Mouse (Mus musculus) hindbrain, embryonic 14.5 days (tissue): ENCODE results near the gene Ece1. TPM values are rescaled to one million over a fixed set of nuclear protein-coding genes. Genes with fewer than 3 reads are reported as not detected.

Source experiments
- ATAC-seq: fragments of 200-750 bp; cut with Nextera tagmentation; 2 replicates; pipeline ENCODE4 v1.8.0; 2017; ENCODE audit warnings: moderate number of reproducible peaks, mild to moderate bottlenecking, moderate TSS enrichment, moderate library complexity; ENCODE audit not compliant: low FRiP score
- DNase-seq: peaks from one replicate; pipeline ENCODE4 v3.0.0-alpha.2; 2015; ENCODE audit warnings: low spot score
- H3K27ac ChIP-seq: fragments of 300-500 bp; sonication (generic); 2 replicates; pipeline ENCODE4 v1.5.1; 2014; ENCODE audit warnings: mild to moderate bottlenecking, moderate library complexity
- H3K27me3 ChIP-seq: fragments of 300-500 bp; sonication (generic); 2 replicates; pipeline ENCODE4 v1.6.1; 2014; ENCODE audit warnings: mild to moderate bottlenecking, low read length, mixed read lengths; ENCODE audit not compliant: control insufficient read depth, insufficient read depth
- H3K36me3 ChIP-seq: fragments of 300-500 bp; sonication (generic); replicated peaks from 2 replicates; pipeline ENCODE4 v1.6.1; 2014; ENCODE audit not compliant: control insufficient read depth, insufficient read depth
- H3K4me1 ChIP-seq: fragments of 300-500 bp; sonication (generic); replicated peaks from 2 replicates; pipeline ENCODE4 v1.6.1; 2014; ENCODE audit warnings: antibody characterized with exemption, low read length, mixed read lengths; ENCODE audit not compliant: control insufficient read depth, insufficient read depth
- H3K4me2 ChIP-seq: fragments of 300-500 bp; sonication (generic); replicated peaks from 2 replicates; pipeline ENCODE4 v1.6.1; 2014; ENCODE audit warnings: mild to moderate bottlenecking, moderate library complexity
- H3K4me3 ChIP-seq: fragments of 300-500 bp; sonication (generic); replicated peaks from 2 replicates; pipeline ENCODE4 v1.5.1; 2014; ENCODE audit warnings: mild to moderate bottlenecking, low read length
- H3K9ac ChIP-seq: fragments of 300-500 bp; sonication (generic); 2 replicates; pipeline ENCODE4 v1.6.1; 2014
- H3K9me3 ChIP-seq: fragments of 300-500 bp; sonication (generic); 2 replicates; pipeline ENCODE4 v1.6.1; 2016; ENCODE audit warnings: low read length; ENCODE audit not compliant: control insufficient read depth
- WGBS: fragments of 180-500 bp; shearing (Covaris S2); extraction: QIAGEN DNeasy Blood & Tissue Kit; methylation state at CpG from one replicate; pipeline ENCODE4 v1.1.7; 2014; 5-methylcytosine and 5-hydroxymethylcytosine counted together
- polyA plus RNA-seq: library from polyadenylated mRNA; unstranded; fragments of >200 nt; fragmentation: Nextera tagmentation; extraction: Ambion mirVana; gene quantifications from 2 replicates; pipeline ENCODE4 v1.2.1, GENCODE M21; 2014

Ece1 gene
- polyA plus RNA-seq, 1 experiment from 2014 or later, result 25.0 TPM

DNA sequence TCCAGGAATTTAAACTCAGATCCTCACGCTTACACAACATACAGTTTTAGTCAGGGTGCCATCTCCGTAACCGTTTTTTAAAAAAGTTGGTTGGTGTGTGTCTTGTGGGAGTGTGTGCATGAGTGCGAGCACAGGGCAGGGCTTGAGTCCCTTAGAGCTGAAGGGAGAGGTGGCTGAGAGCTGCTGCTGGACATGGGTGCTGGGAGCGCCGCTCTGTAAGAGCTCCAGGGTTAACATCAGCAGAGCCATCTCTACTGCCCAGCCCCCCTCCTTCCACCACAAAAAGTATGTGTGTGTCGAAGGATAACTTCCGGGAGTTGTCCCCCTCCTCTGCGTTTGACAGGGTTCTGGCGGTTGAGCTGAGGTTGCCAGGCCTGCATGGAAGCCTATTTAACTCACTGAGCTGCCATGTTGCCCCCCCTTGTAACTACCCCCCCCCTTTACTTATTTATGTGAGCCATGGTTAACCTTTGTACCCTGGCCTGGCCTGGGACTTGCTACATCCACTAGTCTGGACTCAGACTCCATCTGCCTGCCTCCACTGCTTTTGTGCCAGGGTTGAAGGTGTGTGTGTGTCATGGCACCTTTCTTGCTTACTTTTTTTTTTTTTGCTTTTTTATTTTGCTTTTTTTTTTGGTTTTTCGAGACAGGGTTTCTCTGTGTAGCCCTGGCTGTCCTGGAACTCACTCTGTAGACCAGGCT, 142.0 kb downstream of the Ece1 start:
- Histone ChIP-seq H3K4me2 (no peak overlapping the region), H3K27me3 (no peaks in the 10 kb centered on the region), H3K4me1 (peaks cover 10% of the 10 kb centered on the region), H3K9ac (no peak overlapping the region), H3K9me3 (no peaks in the 10 kb centered on the region), H3K36me3 (peaks cover 39% of the 10 kb centered on the region), H3K4me3 (no peak overlapping the region), H3K27ac (no peak overlapping the region)
- WGBS, result 89% methylated on average over 11 of the region's 11 CpGs
- ATAC-seq (no peak), DNase-seq (no peak)

DNA sequence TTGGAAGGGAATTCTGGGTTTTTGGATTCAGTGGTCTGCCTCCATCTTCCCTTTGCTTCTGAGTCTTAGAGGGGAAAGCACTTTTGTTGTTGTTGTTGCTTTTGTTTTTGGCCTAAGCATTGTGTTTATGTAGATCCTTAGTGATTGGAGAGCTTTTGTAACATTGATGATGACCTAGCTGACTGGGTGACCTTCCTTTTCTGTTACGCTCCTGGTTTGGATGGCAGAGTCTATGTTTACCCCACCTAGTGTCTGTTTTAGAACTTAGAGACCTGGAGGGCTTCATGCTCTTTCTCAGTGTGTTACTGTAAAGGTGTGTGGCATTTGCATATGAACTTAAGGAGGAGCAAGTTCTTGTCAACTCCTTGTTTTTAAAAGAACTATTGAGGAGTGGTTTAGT, 143.7 kb downstream of the Ece1 start:
- ATAC-seq, result no peak

DNA sequence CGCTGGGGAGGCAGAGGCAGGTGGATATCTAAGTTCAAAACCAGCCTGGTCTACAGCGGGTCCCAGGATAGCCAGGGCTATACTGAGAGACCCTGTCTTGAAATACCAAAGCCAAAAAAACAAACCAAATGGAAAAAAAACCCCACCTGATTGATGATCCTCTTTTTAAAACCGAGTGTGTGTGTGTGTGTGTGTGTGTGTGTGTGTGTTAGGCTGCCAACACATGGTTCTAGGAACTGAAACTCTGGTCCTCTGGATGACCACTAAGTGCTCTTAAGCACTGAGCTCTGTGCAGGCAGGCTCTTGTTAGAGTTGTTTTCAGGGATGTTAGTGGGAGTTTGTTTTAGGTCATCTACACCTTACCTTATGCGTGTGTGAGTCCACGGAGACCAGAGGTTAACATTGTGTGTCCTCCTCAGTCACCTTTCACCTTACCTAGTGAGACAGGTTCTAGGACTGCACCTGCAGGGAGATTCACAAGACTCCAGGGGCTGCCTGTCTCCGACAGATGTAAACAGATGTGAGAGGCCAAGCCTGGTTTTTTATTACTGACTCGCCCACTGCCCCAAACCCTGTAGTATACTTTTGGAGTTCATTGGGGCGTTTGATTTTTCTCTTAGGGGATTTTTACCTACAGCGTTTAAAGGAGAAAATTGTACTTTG, 145.0 kb downstream of the Ece1 start:
- no peaks in the 10 kb centered on the region for H3K9me3 ChIP-seq
- no peak for ATAC-seq

More for the DNA sequence above, 143.7 kb downstream of the Ece1 start:
- WGBS, result 97% methylated on average over 1 of the region's 1 CpGs
- H3K4me3 ChIP-seq, result no peak overlapping the region
- no peak overlapping the region for H3K27ac ChIP-seq
- peaks cover 2% of the 10 kb centered on the region; the same call in 1 of the 2 replicates for H3K4me1 ChIP-seq
- DNase-seq, result no peak
- peaks cover 34% of the 10 kb centered on the region for H3K36me3 ChIP-seq
- no peaks in the 10 kb centered on the region for H3K9me3 ChIP-seq
- H3K4me2 ChIP-seq, result no peak overlapping the region
- no peak overlapping the region for H3K9ac ChIP-seq
- H3K27me3 ChIP-seq, result no peaks in the 10 kb centered on the region

DNA sequence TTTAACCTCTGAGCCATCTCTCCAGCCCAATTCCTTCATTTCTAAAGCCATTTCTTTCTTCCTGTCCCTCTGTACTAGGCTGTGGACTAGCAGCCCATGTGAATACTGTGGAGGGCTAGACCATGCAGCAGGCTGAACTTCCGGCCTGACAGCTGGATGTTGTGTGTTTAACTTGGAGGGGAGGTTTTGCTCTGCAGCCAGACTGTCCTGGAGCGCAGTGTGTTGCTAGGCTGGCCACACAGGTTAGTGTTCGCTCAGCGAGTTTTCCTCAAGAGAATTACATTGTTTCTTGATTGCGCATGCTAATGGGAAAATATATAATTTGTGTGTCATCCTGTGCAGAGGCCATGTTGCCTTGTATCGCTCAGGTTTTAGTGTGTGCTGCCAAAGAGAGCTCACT, 146.6 kb downstream of the Ece1 start:
- H3K27me3 ChIP-seq, result no peaks in the 10 kb centered on the region
- peaks cover 23% of the 10 kb centered on the region; the same call in 1 of the 2 replicates for H3K36me3 ChIP-seq
- no peaks in the 10 kb centered on the region for H3K4me1 ChIP-seq
- no peak overlapping the region for H3K4me2 ChIP-seq
- 79% methylated on average over 6 of the region's 6 CpGs for WGBS
- DNase-seq (no peak), ATAC-seq (no peak)
- no peak overlapping the region for H3K27ac ChIP-seq
- no peaks in the 10 kb centered on the region for H3K9me3 ChIP-seq
- no peak overlapping the region for H3K9ac ChIP-seq
- H3K4me3 ChIP-seq, result no peak overlapping the region

More for the DNA sequence above, 145.0 kb downstream of the Ece1 start:
- Histone ChIP-seq H3K9ac (no peak overlapping the region), H3K27ac (no peak overlapping the region), H3K36me3 (peaks cover 32% of the 10 kb centered on the region), H3K4me3 (no peak overlapping the region), H3K4me1 (no peaks in the 10 kb centered on the region; the same call in 1 of the 2 replicates), H3K27me3 (no peaks in the 10 kb centered on the region), H3K4me2 (no peak overlapping the region)
- DNase-seq, result no peak
- 89% methylated on average over 9 of the region's 9 CpGs for WGBS

DNA sequence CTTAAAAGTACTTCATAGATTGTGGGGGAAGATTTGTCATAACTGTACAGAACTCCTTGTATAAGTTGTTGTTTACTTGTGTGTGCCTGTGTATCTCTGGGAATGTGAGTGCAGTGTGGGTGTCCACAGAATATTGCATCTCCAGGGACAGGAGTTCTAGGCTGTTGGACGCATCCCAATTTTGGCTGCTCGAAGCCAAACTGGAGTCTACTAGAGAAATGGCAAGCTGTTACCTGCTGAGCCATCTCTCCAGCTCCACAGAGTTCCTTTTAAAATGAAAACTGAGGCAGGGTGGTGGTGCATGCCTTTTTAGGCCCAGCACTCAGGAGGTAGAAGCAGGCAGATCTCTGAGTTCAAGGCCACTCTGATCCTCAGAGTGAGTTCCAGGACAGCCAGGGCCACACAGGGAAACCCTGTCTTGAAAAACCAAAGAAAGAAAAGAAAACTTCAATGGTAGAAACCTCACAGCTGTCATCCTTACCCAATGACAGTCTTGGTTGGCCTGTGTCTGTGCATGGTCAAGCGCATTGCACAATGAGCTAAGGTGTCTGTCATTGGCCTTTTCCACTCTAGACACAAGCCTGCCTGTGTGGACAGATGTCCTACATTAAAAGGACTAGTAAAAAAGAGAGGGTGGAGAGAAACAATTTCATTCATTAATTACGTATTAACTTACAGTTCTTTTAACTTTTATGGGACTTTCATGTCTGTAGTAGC, 147.9 kb downstream of the Ece1 start:
- H3K36me3 ChIP-seq, result peaks cover 29% of the 10 kb centered on the region
- H3K27me3 ChIP-seq, result no peaks in the 10 kb centered on the region
- H3K4me3 ChIP-seq, result no peak overlapping the region
- H3K9ac ChIP-seq, result no peak overlapping the region
- H3K27ac ChIP-seq, result no peak overlapping the region
- 90% methylated on average over 4 of the region's 4 CpGs for WGBS
- ATAC-seq, result no peak
- no peaks in the 10 kb centered on the region for H3K4me1 ChIP-seq
- no peak overlapping the region for H3K4me2 ChIP-seq
- DNase-seq, result no peak
- H3K9me3 ChIP-seq, result no peaks in the 10 kb centered on the region

DNA sequence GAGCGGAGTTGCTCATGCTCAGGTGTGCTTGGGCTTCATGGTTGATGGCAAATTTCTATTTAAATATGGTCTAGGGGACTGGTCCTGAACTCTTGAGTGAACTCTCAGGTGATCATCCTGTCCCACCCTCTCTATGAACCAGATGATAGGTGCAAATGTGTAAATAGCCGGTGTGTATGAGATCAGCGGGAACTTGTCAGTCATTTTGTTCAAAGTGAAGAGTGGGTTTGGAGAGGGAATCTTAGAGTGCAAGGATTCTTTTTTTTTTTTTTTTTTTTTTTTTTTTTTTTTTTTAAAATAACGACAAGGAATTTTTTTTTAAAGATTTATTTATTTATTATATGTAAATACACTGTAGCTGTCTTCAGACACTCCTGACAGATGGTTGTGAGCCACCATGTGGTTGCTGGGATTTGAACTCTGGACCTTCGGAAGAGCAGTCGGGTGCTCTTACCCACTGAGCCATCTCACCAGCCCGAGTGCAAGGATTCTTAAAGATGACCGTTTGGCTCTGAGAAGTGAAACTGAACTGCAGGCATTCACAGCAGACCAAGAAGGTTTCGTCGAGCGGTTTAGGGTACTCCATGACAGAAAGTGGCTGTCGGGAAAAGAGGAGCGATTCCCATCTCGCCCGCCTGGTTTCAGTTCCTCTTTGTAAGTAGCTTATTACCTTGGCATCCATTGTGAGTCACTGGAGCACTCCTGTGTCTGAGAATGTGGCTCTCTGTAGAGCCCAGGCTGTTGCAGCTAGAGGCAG, 151.9 kb downstream of the Ece1 start:
- ATAC-seq, result no peak
- 94% methylated on average over 15 of the region's 15 CpGs for WGBS
- H3K27ac ChIP-seq, result no peak overlapping the region

More for the DNA sequence above, 151.9 kb downstream of the Ece1 start:
- H3K9ac ChIP-seq, result no peak overlapping the region
- H3K4me3 ChIP-seq, result no peak overlapping the region
- H3K4me1 ChIP-seq, result peaks cover 19% of the 10 kb centered on the region
- no peak for DNase-seq
- no peaks in the 10 kb centered on the region for H3K27me3 ChIP-seq
- H3K9me3 ChIP-seq, result no peaks in the 10 kb centered on the region
- H3K4me2 ChIP-seq, result no peak overlapping the region
- H3K36me3 ChIP-seq, result peaks cover 38% of the 10 kb centered on the region

Other genes with a start within 250 kb of the Ece1 start
- gene Rap1gap, start 197.5 kb upstream of the Ece1 start, polyA plus RNA-seq, result 80.7 and 83.9 TPM in 2 replicates
- 8.3 and 10.2 TPM in 2 replicates for gene Alpl, start 65.9 kb upstream of the Ece1 start, polyA plus RNA-seq
- gene Eif4g3, start 130.8 kb downstream of the Ece1 start, polyA plus RNA-seq, result 59.7 and 65.3 TPM in 2 replicates